Mouse (Mus musculus) ES-Bruce4 (cell line): Measurements from ENCODE around the gene Zfp384. TPM values are rescaled to one million over a fixed set of nuclear protein-coding genes. Genes with fewer than 3 reads are reported as not detected.

Experiments used
- H3K27ac ChIP-seq: 2 replicates; pipeline ENCODE4 v1.5.1; 2012; ENCODE audit warnings: low read length, inconsistent platforms; ENCODE audit not compliant: insufficient read depth
- H3K27me3 ChIP-seq: 2 replicates; pipeline ENCODE4 v1.6.1; 2012; ENCODE audit warnings: mild to moderate bottlenecking, low read length, inconsistent platforms; ENCODE audit not compliant: control insufficient read depth, poor library complexity, insufficient read depth, severe bottlenecking
- H3K36me3 ChIP-seq: 2 replicates; pipeline ENCODE4 v1.6.1; 2012; ENCODE audit warnings: inconsistent platforms, mild to moderate bottlenecking, low read length, moderate library complexity; ENCODE audit not compliant: control insufficient read depth, poor library complexity, insufficient read depth, severe bottlenecking
- H3K4me1 ChIP-seq: one replicate; pipeline ENCODE4 v1.8.1; 2011; ENCODE audit warnings: low read length; ENCODE audit not compliant: control insufficient read depth, insufficient read depth
- H3K4me3 ChIP-seq: 2 replicates; pipeline ENCODE4 v1.5.1; 2011; ENCODE audit warnings: low read depth, mild to moderate bottlenecking, low read length
- H3K9ac ChIP-seq: 2 replicates; pipeline ENCODE4 v1.6.1; 2012; ENCODE audit warnings: low read depth, mild to moderate bottlenecking, inconsistent platforms; ENCODE audit not compliant: poor library complexity, severe bottlenecking
- H3K9me3 ChIP-seq: replicated peaks from 2 replicates; pipeline ENCODE4 v1.6.1; 2012; ENCODE audit warnings: mild to moderate bottlenecking, low read length, inconsistent platforms; ENCODE audit not compliant: control insufficient read depth, poor library complexity, insufficient read depth, severe bottlenecking
- CTCF ChIP-seq: IDR thresholded peaks from one replicate; pipeline ENCODE4 v1.8.1; 2011; ENCODE audit warnings: low read depth, low read length
- EP300 ChIP-seq: IDR thresholded peaks from 2 replicates; pipeline ENCODE4 v1.6.1; 2011; ENCODE audit warnings: low read depth, low read length; ENCODE audit not compliant: insufficient read depth
- POLR2A ChIP-seq: IDR thresholded peaks from one replicate; pipeline ENCODE4 v1.8.1; 2011; ENCODE audit warnings: low read length; ENCODE audit not compliant: insufficient read depth
- polyA plus RNA-seq: library from polyadenylated mRNA; stranded (reverse); fragments of >200 nt; gene quantifications from 2 replicates; pipeline ENCODE4 v1.2.4, GENCODE M21; 2011; ENCODE audit warnings: low read depth; ENCODE audit not compliant: missing spikeins, insufficient read depth, insufficient read length

Zfp384 gene
- polyA plus RNA-seq, 1 experiment, result 32.4 TPM

GRCm38 (mm10) chr6:125003706-125004105 lies 5.2 kb upstream of the Zfp384 start:
- H3K9ac ChIP-seq, result no peak overlapping the region
- H3K9me3 ChIP-seq, result no peaks in the 10 kb centered on the region
- H3K27me3 ChIP-seq, result no peaks in the 10 kb centered on the region
- H3K36me3 ChIP-seq, result no peaks in the 10 kb centered on the region
- no peak for TF ChIP-seq EP300
- TF ChIP-seq CTCF, result no peak
- TF ChIP-seq POLR2A, result no peak
- H3K4me3 ChIP-seq, result no peak overlapping the region
- no peak overlapping the region for H3K27ac ChIP-seq
- H3K4me1 ChIP-seq, result peaks cover 8% of the 10 kb centered on the region

GRCm38 (mm10) chr6:125005086-125005485 lies 3.9 kb upstream of the Zfp384 start:
- H3K9me3 ChIP-seq, result no peaks in the 10 kb centered on the region
- H3K4me3 ChIP-seq, result no peak overlapping the region
- H3K27ac ChIP-seq, result no peak overlapping the region
- TF ChIP-seq POLR2A, result no peak
- TF ChIP-seq EP300, result no peak
- TF ChIP-seq CTCF, result no peak
- peaks cover 8% of the 10 kb centered on the region for H3K4me1 ChIP-seq
- H3K27me3 ChIP-seq, result no peaks in the 10 kb centered on the region
- no peak overlapping the region for H3K9ac ChIP-seq
- H3K36me3 ChIP-seq, result no peaks in the 10 kb centered on the region

- H3K36me3 ChIP-seq, result peaks cover 6% of the 10 kb centered on the region
- TF ChIP-seq CTCF, result no peak
- no peak for TF ChIP-seq EP300
- TF ChIP-seq POLR2A, result no peak
- no peaks in the 10 kb centered on the region for H3K27me3 ChIP-seq
- peaks cover 8% of the 10 kb centered on the region for H3K4me1 ChIP-seq
- peak overlapping the region; percentile 98 for H3K9ac ChIP-seq
- no peaks in the 10 kb centered on the region for H3K9me3 ChIP-seq
- peak overlapping the region; percentile 86 for H3K4me3 ChIP-seq
- H3K27ac ChIP-seq, result peak overlapping the region; percentile 84
Observed at GRCm38 (mm10) chr6:125008060-125008459, 885 bp upstream of the Zfp384 start.

- Histone ChIP-seq H3K27ac (peak overlapping the region; percentile 84), H3K9me3 (no peaks in the 10 kb centered on the region), H3K4me1 (peaks cover 5% of the 10 kb centered on the region), H3K36me3 (peaks cover 6% of the 10 kb centered on the region), H3K27me3 (no peaks in the 10 kb centered on the region), H3K9ac (peak overlapping the region; percentile 98), H3K4me3 (peak overlapping the region; percentile 86)
- peak; percentile 37; the same call in 1 of the 2 replicates for TF ChIP-seq EP300
- no peak for TF ChIP-seq CTCF
Observed at GRCm38 (mm10) chr6:125008586-125009128, 288 bp upstream of the Zfp384 start.

- H3K27me3 ChIP-seq, result no peaks in the 10 kb centered on the region
- H3K4me3 ChIP-seq, result peak overlapping the region; percentile 86
- H3K36me3 ChIP-seq, result peaks cover 6% of the 10 kb centered on the region
- peak overlapping the region; percentile 47 for H3K27ac ChIP-seq
- H3K9ac ChIP-seq, result peak overlapping the region; percentile 98
- H3K4me1 ChIP-seq, result peaks cover 2% of the 10 kb centered on the region
- TF ChIP-seq POLR2A, result no peak
- TF ChIP-seq EP300, result no peak
- no peak for TF ChIP-seq CTCF
- no peaks in the 10 kb centered on the region for H3K9me3 ChIP-seq
Observed at GRCm38 (mm10) chr6:125009181-125010073, 482 bp downstream of the Zfp384 start.

GRCm38 (mm10) chr6:125017682-125018081 lies 8.7 kb downstream of the Zfp384 start:
- no peak overlapping the region for H3K4me3 ChIP-seq
- no peaks in the 10 kb centered on the region for H3K9me3 ChIP-seq
- no peaks in the 10 kb centered on the region for H3K4me1 ChIP-seq
- H3K36me3 ChIP-seq, result peaks cover 18% of the 10 kb centered on the region
- no peak overlapping the region for H3K27ac ChIP-seq
- H3K27me3 ChIP-seq, result no peaks in the 10 kb centered on the region
- TF ChIP-seq CTCF, result no peak
- no peak for TF ChIP-seq POLR2A
- TF ChIP-seq EP300, result no peak
- H3K9ac ChIP-seq, result no peak overlapping the region
